Mouse (Mus musculus) liver, adult (tissue): ENCODE measurements around the gene Alg9.

ENCODE experiments used
- GATA4 ChIP-seq: IDR thresholded peaks from 2 replicates; pipeline ENCODE4 v1.6.1; 2014; ENCODE audit warnings: mild to moderate bottlenecking, low read length; ENCODE audit not compliant: insufficient replicate concordance

The Alg9 gene

DNA sequence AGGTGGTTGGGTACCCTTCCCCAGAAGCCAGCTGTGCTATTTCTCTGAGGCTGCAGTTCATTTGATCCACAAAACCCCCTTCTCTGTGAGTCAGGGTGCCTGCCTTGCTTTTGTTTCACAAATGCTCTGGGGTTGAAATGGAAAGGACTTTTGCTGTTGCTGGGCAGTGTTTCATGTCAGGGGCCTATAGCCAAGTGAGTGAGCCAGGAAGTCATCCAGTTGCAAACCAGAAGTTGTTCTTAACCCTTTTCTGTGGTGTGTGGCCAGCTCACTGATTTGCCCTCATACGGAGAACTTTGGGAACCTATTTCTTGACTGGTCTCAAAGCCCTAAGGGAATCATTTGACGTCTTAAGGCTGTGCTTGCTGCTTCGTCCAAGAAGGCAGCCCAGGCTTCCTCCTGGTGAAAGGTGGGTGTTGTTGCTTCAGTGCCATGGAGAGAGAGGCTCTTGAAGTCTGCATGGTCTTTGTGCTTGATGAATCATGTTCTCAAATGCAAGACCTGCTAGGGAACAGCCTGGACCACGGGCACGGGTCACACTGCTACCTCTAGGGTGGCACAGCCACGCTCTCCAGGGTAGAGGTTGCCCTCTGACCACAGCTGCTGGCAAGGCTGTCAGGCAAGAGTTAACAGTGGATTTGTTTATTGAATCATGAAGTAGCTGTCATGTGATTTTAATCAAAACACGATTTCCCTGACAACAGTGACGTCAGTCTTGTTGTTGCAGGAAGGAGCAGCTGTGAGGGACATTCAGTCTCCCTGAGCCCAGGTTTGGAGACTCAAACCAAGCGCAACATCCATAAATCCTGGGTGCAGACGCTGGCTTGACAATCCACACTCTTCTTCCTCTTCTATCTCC is 110.2 kb downstream of the Alg9 start:
- TF ChIP-seq GATA4: no peak

DNA sequence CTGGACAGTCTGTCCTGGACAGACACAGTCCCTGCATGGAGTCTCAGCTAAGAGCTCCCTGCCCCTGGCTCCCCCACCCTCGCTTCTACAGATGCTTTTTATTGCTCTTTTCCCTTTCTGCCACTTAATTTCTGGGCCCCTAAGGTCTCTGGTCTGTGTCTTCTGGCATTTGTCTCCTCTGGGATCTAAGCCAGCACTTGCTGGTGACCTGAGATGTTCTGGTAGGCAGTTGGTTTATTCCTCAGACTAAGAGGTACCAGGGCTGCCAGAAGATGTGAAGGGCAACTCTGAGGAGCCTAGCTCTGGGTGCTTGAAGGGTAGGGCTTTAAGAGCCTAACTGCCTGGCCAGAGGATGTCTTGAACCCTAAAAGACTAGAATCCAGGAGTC is 110.8 kb downstream of the Alg9 start:
- no peak for TF ChIP-seq GATA4

DNA sequence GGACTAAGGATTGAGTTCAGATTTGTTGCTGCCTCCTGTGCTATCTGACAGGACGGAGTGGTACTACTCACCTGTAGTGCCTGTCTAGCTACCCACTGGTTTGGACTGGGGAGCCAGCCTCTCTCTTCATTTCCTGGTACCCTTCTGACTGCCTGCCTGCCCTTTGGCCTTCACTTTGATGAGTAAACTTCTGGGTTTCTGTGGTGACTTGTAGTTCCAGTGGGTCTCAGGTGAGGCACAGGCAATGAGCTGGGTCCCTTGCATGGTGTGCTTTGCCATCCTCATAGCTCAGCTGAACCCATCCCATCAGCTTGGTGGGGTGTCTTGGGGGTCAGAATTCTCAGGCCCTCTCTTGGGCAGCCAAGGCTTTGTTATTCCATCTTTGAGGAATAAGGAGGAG is 112.1 kb downstream of the Alg9 start:
- TF ChIP-seq GATA4: no peak

DNA sequence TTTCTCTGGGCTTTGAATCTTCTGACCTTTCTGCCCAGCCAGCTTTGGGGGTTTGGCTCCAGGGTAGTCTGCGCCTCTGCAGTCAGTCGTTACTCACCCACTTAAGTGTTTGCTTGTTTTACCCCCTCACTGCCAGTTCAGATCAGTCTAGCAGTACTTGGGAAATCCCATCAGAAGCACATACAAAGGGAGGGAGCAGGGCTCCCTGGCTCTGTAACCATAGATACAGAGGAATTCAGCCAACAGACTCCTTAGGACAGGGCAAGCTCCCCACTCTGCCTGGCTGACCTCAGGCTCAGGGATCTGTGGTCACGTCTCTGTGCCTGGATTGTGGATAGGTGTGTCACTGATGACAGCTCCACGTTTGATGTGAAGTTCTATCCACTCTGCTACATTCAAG is 112.5 kb downstream of the Alg9 start:
- no peak for TF ChIP-seq GATA4

DNA sequence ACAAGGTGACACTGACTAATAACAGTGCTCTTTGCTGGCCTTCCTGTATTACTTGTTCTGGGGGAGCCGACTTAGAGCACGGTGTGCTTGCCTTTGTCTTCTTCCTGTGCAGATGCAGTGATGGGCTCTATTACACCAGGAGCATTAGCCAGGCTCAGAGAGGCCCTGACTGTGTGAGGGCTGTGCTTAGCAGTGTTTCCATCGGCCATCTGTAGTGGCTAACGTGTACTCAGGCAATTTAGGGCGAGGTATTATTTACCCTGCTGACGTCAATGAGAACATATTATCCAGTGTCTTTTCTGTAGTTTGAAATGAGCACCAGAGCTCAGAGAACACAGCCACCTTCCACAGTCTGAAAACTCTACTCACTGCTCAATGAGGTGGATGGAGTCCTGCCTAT is 114.4 kb downstream of the Alg9 start:
- TF ChIP-seq GATA4: no peak

DNA sequence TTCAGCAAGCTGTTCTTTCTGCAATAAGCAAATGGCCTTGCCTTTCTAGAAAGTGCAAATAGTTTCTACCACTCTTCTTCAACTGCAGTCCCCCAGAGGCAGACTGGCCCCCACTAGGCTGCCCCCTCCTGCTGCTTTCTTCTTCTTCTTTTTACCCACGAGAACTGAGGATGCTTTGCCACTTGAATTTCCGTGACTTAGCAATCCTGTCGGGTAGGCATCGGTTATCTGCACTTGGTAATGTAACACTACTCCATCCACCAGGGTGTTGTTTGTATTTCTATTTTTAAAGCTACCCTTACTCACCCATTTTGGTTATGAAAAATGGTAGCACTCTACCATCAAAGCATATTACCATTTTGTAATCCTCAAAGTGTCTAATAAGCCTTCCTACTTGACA is 115.1 kb downstream of the Alg9 start:
- TF ChIP-seq GATA4: no peak

DNA sequence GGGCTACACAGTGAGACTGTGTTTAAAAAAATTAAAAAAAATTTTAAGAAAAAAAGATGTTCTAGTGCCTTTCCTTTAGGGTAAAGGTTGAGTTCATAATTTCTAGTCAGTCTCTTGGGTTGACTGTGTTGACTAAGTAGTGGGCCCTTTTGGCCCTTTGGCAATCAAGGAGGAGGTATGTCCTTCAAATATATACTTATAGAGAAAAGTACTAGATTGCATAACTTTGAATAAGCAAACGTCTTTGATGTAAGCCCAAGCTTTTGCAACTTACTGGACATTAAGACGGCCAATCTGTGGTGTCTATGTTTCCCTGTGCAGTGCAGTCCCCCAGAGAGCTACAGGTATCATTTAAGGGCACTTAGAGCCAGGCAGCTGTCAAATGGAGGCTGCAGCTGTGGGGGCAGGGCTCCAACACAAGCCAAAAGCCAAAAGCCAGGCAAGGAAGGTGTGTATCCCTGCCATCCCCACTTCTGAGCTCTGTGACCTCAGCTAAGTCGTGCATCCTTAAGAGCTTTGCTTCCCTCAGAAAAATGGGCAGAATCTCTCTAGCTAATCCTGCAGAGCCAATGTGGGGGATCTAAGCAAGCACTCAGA is 115.8 kb downstream of the Alg9 start:
- TF ChIP-seq GATA4: no peak
